24 mouse cellular contexts compared by ENCODE assay signal in the genomic region with DNA sequence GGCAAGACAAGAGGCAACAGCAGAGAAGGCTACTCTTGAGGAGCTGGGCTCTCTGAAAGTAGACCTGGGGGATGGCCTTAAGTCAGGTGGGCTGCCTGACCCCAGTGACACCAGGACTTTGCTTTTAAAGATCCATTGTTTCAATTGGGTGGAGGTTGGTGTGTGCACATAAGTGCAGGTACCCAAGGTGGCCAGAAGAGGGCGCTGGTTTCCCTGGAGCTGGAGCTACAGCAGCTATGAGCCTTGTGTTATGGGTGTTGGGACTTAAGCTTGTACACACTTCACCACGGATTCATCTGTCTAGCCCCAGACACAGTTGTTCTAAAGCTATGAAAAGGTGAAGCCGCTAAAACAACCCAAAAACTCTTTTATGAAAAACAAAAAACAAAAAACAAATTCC.
A peak's percentile ranks its signal among the peaks of the same experiment; 100 is the strongest.
DNase-seq lines count a peak whose midpoint lies in the region; ATAC-seq and TF ChIP-seq lines count a peak whose summit lies in the region.
"Had no signal": no experiment of that assay in that cellular context is flagged by ENCODE, and none has a peak within 500 bp of the region (broad histone marks: within the 10 kb centered on the region; RNA-seq: fewer than 3 reads in every experiment).

No protein-coding gene starts in this region.

- TF ChIP-seq EP300 in liver, postnatal 0 days (IDR thresholded peaks at IDR 0.05; ENCODE audit: low read depth) = no peak
- no peak for TF ChIP-seq EP300 in CH12.LX (IDR thresholded peaks at IDR 0.05; ENCODE audit: low read length)

- H3K79me2 ChIP-seq in liver, adult 2 months (ENCODE audit: control insufficient read depth, insufficient read depth, low read length) = no peaks in the 10 kb centered on the region
- H3K79me2 ChIP-seq in CH12.LX (replicated peaks; ENCODE audit: control insufficient read depth, extremely low read depth, insufficient read depth, poor library complexity, severe bottlenecking) = no peaks in the 10 kb centered on the region

- no peak overlapping the region for H3K4me2 ChIP-seq in liver, postnatal 0 days (ENCODE audit: low read depth, low read length)
- H3K4me2 ChIP-seq in CH12.LX (ENCODE audit: insufficient read depth, low read depth, poor library complexity, severe bottlenecking) = no peak overlapping the region
- H3K4me2 ChIP-seq: embryonic facial prominence, embryonic 12.5 days; hindbrain, embryonic 13.5 days; liver, embryonic 12.5 days; midbrain, embryonic 12.5 days had no signal

- in situ Hi-C loops in CH12.LX (cut with MboI; ENCODE audit: low pct_ligation_motif_present, low pct_unique_long_range_greater_than_20kb, low sequenced_read_pairs) = no loop called here

- H3K9ac ChIP-seq in liver, adult 2 months (ENCODE audit: low read depth, low read length) = no peak overlapping the region
- no peak overlapping the region for H3K9ac ChIP-seq in liver, postnatal 0 days (replicated peaks)
- H3K9ac ChIP-seq in CH12.LX (ENCODE audit: insufficient read depth, low read depth) = no peak overlapping the region
- H3K9ac ChIP-seq: embryonic facial prominence, embryonic 12.5 days; hindbrain, embryonic 13.5 days; liver, embryonic 12.5 days; midbrain, embryonic 12.5 days had no signal

- H3K36me3 ChIP-seq in liver, adult 2 months (ENCODE audit: control insufficient read depth, insufficient read depth, low read length) = no peaks in the 10 kb centered on the region
- no peaks in the 10 kb centered on the region for H3K36me3 ChIP-seq in liver, postnatal 0 days (replicated peaks; ENCODE audit: insufficient read depth, low read length)
- H3K36me3 ChIP-seq in CH12.LX (replicated peaks in 1 of 2; ENCODE audit: control insufficient read depth in 1 of 2, insufficient read depth in 1 of 2, low read length in 1 of 2) = peaks cover 7 to 10% of the 10 kb centered on the region in 2 experiments
- H3K36me3 ChIP-seq: embryonic facial prominence, embryonic 12.5 days; G1E; hindbrain, embryonic 13.5 days; liver, embryonic 12.5 days; midbrain, embryonic 12.5 days had no signal

- WGBS in liver, adult 2 months = 76% methylated on average over 3 of the region's 3 CpGs
- 55% methylated on average over 3 of the region's 3 CpGs for WGBS in liver, postnatal 0 days (ENCODE audit: insufficient replicate concordance)
- 68% methylated on average over 3 of the region's 3 CpGs for WGBS in bone marrow, adult 2 months

- intact Hi-C loops in gastrocnemius, adult 2 months (cut with DNase I) = no loop called here
- intact Hi-C loops in gastrocnemius, postnatal 14 days (cut with DNase I; ENCODE audit: low total_unique reads) = no loop called here

- peak; percentile 32; the same call in 1 of the 2 replicates for TF ChIP-seq CTCF in gastrocnemius, adult 2 months (IDR thresholded peaks at IDR 0.05)
- TF ChIP-seq CTCF in liver, adult 2 months (IDR thresholded peaks at IDR 0.05; ENCODE audit: low read depth, low read length) = peak; percentile 39; the same call in 1 of the 2 replicates
- no peak for TF ChIP-seq CTCF in liver, postnatal 0 days (IDR thresholded peaks at IDR 0.05; ENCODE audit: low read depth)
- TF ChIP-seq CTCF in CH12.LX (conservative IDR thresholded peaks at IDR 0.05 in 1 of 2, IDR thresholded peaks at IDR 0.05 in 1 of 2; ENCODE audit: low read depth in 2 of 2, low read length in 2 of 2) = peak; percentile 16 to 46; a peak in 3 of 4 replicates
- peak; percentile 29; the same call in 1 of the 2 replicates for TF ChIP-seq CTCF in bone marrow, adult 2 months (IDR thresholded peaks at IDR 0.05; ENCODE audit: control insufficient read depth, insufficient read depth, low read length)

- peak; percentile 3 for TF ChIP-seq RAD21 in CH12.LX (IDR thresholded peaks at IDR 0.05; ENCODE audit: low read depth, low read length)

- H3K27ac ChIP-seq in gastrocnemius, adult 2 months = no peak overlapping the region
- no peak overlapping the region for H3K27ac ChIP-seq in liver, adult 2 months (replicated peaks; ENCODE audit: insufficient read depth, low read depth, low read length)
- H3K27ac ChIP-seq in liver, postnatal 0 days (ENCODE audit: low read depth) = no peak overlapping the region
- no peak overlapping the region for H3K27ac ChIP-seq in CH12.LX (ENCODE audit: insufficient read depth, low read depth)
- no peak overlapping the region for H3K27ac ChIP-seq in bone marrow, adult 2 months (ENCODE audit: control insufficient read depth, insufficient read depth, low read depth, low read length, poor library complexity)
- H3K27ac ChIP-seq: embryonic facial prominence, embryonic 12.5 days; hindbrain, embryonic 13.5 days; liver, embryonic 12.5 days; midbrain, embryonic 12.5 days had no signal

- dilution Hi-C loops in CH12.LX (cut with MboI; ENCODE audit: extremely low pct_ligation_motif_present, extremely low pct_unique_long_range_greater_than_20kb, low sequenced_read_pairs) = no loop called here

- H3K4me1 ChIP-seq in liver, adult 2 months (ENCODE audit: control insufficient read depth, insufficient read depth, low read length) = no peaks in the 10 kb centered on the region
- H3K4me1 ChIP-seq in liver, postnatal 0 days (ENCODE audit: insufficient read depth) = no peaks in the 10 kb centered on the region
- H3K4me1 ChIP-seq in CH12.LX (ENCODE audit: control insufficient read depth in 1 of 2, insufficient read depth in 2 of 2) = no peaks in the 10 kb centered on the region
- H3K4me1 ChIP-seq in bone marrow, adult 2 months (ENCODE audit: control insufficient read depth, insufficient read depth, low read length) = no peaks in the 10 kb centered on the region
- H3K4me1 ChIP-seq: liver, embryonic 12.5 days had no signal

- no peak for DNase-seq in gastrocnemius, adult 2 months
- DNase-seq in gastrocnemius, postnatal 14 days = no peak
- no peak for DNase-seq in liver, adult 2 months (ENCODE audit: extremely low read depth, low read depth, low spot score)
- DNase-seq in liver, postnatal 0 days = no peak
- DNase-seq in CH12.LX (ENCODE audit: extremely low read depth) = no peak
- no peak for DNase-seq in MN1 (ENCODE audit: low spot score)
- DNase-seq in spleen, postnatal 10 days (ENCODE audit: low spot score in 2 of 2) = no peak
- DNase-seq: adrenal gland, adult 2 months; B cell, adult 2 months; cerebellum, adult 11 months; gastrocnemius, postnatal 10 days; heart, postnatal 10 days; kidney, adult 11 months; kidney, postnatal 36 days; left cerebral cortex, postnatal 4 days; lung, postnatal 36 days; retina, postnatal 1 day had no signal

- TF ChIP-seq POLR2A in liver, adult 2 months (IDR thresholded peaks at IDR 0.05; ENCODE audit: extremely low read depth, insufficient read depth, low read length) = no peak
- TF ChIP-seq POLR2A in CH12.LX (IDR thresholded peaks at IDR 0.05; ENCODE audit: low read depth, low read length) = no peak
- no peak for TF ChIP-seq POLR2A in bone marrow, adult 2 months (IDR thresholded peaks at IDR 0.05; ENCODE audit: borderline replicate concordance, control insufficient read depth, low read depth, low read length)

- no peak for ATAC-seq in liver, postnatal 0 days
- ATAC-seq: liver, embryonic 12.5 days had no signal

- 0 out of 2 replicates have a peak, but pooled peaks cover 3% of the 10 kb centered on the region for H3K9me3 ChIP-seq in liver, postnatal 0 days (ENCODE audit: low read length)
- peaks cover 4% of the 10 kb centered on the region for H3K9me3 ChIP-seq in CH12.LX (replicated peaks; ENCODE audit: low read length)
- H3K9me3 ChIP-seq: embryonic facial prominence, embryonic 12.5 days; hindbrain, embryonic 13.5 days had no signal

- no peak overlapping the region for H3K4me3 ChIP-seq in gastrocnemius, adult 2 months
- H3K4me3 ChIP-seq in liver, adult 2 months (ENCODE audit: insufficient read depth, low read depth, low read length) = no peak overlapping the region
- H3K4me3 ChIP-seq in liver, postnatal 0 days (ENCODE audit: low read depth, low read length) = no peak overlapping the region
- no peak overlapping the region for H3K4me3 ChIP-seq in CH12.LX (replicated peaks in 1 of 3; ENCODE audit: low read depth in 2 of 3, low read length in 2 of 3, poor library complexity in 1 of 3)
- no peak overlapping the region for H3K4me3 ChIP-seq in bone marrow, adult 2 months (replicated peaks; ENCODE audit: control insufficient read depth, low read depth, low read length)
- H3K4me3 ChIP-seq: embryonic facial prominence, embryonic 12.5 days; hindbrain, embryonic 13.5 days; liver, embryonic 12.5 days; midbrain, embryonic 12.5 days; myocyte had no signal

- H3K27me3 ChIP-seq in liver, adult 2 months (ENCODE audit: control insufficient read depth, insufficient read depth, low read length) = no peaks in the 10 kb centered on the region; the same call in 1 of the 2 replicates
- H3K27me3 ChIP-seq in liver, postnatal 0 days (ENCODE audit: insufficient read depth, low read length) = no peaks in the 10 kb centered on the region
- H3K27me3 ChIP-seq in CH12.LX (replicated peaks) = no peaks in the 10 kb centered on the region
- H3K27me3 ChIP-seq: embryonic facial prominence, embryonic 12.5 days; liver, embryonic 12.5 days; midbrain, embryonic 12.5 days had no signal

TF ChIP-seq in CH12.LX, 34 proteins besides CTCF, POLR2A, EP300 and RAD21:
- TF ChIP-seq SMC3 (IDR thresholded peaks at IDR 0.05; ENCODE audit: low read depth, low read length) (peak; percentile 20; the same call in 1 of the 2 replicates), TBP (conservative IDR thresholded peaks at IDR 0.05; ENCODE audit: low read depth, low read length) (no peak), MAFK (IDR thresholded peaks at IDR 0.05; ENCODE audit: insufficient replicate concordance, low read length) (no peak), UBTF (IDR thresholded peaks at IDR 0.05; ENCODE audit: low read depth, low read length) (no peak), RCOR1 (conservative IDR thresholded peaks at IDR 0.05; ENCODE audit: low read depth, low read length) (no peak)
